In genomic region chr1:83407616-83408015, GRCm38 (mm10) we compare ENCODE assay signal across 10 mouse cellular contexts. TPM values are rescaled to one million over a fixed set of nuclear protein-coding genes. Genes with fewer than 3 reads are reported as not detected.
A peak's percentile ranks its signal among the peaks of the same experiment; 100 is the strongest.
DNase-seq lines count a peak whose midpoint lies in the region; ATAC-seq lines count a peak whose summit lies in the region.
"Had no signal": no experiment of that assay in that cellular context is flagged by ENCODE, and none has a peak within 500 bp of the region (broad histone marks: within the 10 kb centered on the region; RNA-seq: fewer than 3 reads in every experiment).

No protein-coding gene starts in this region.

- H3K27ac ChIP-seq in heart, embryonic 15.5 days = peak overlapping the region; percentile 58
- 0 out of 2 replicates have a peak overlapping the region, but pooled peaks have one; percentile 44 for H3K27ac ChIP-seq in embryonic facial prominence, embryonic 10.5 days (replicated peaks)
- H3K27ac ChIP-seq in hindbrain, embryonic 12.5 days = no peak overlapping the region
- peak overlapping the region; percentile 10; the same call in 1 of the 2 replicates for H3K27ac ChIP-seq in midbrain, embryonic 10.5 days (replicated peaks)

- peak; percentile 33; the same call in 1 of the 2 replicates for ATAC-seq in heart, embryonic 15.5 days (replicated peaks; ENCODE audit: insufficient number of reproducible peaks, insufficient read depth, low FRiP score, low read depth)
- ATAC-seq in hindbrain, embryonic 12.5 days (ENCODE audit: low FRiP score) = peak; percentile 76
- no peak for ATAC-seq in erythroid progenitor cell, adult 5-6 weeks (replicated peaks; ENCODE audit: low FRiP score, poor library complexity, severe bottlenecking)

- H3K4me2 ChIP-seq in heart, embryonic 15.5 days = peak overlapping the region; percentile 75
- H3K4me2 ChIP-seq in hindbrain, embryonic 12.5 days (replicated peaks) = peak overlapping the region; percentile 78

- H3K4me3 ChIP-seq in heart, embryonic 15.5 days = peak overlapping the region; percentile 65
- peak overlapping the region; percentile 62 for H3K4me3 ChIP-seq in embryonic facial prominence, embryonic 10.5 days
- peak overlapping the region; percentile 37 for H3K4me3 ChIP-seq in hindbrain, embryonic 12.5 days
- peak overlapping the region; percentile 54 for H3K4me3 ChIP-seq in midbrain, embryonic 10.5 days

- H3K36me3 ChIP-seq in heart, embryonic 15.5 days = no peaks in the 10 kb centered on the region
- H3K36me3 ChIP-seq in embryonic facial prominence, embryonic 10.5 days (replicated peaks) = no peaks in the 10 kb centered on the region
- H3K36me3 ChIP-seq in hindbrain, embryonic 12.5 days = no peaks in the 10 kb centered on the region
- H3K36me3 ChIP-seq in midbrain, embryonic 10.5 days = no peaks in the 10 kb centered on the region

- H3K4me1 ChIP-seq in heart, embryonic 15.5 days (replicated peaks) = peaks cover 4% of the 10 kb centered on the region; the same call in 1 of the 2 replicates
- H3K4me1 ChIP-seq in embryonic facial prominence, embryonic 10.5 days = peaks cover 11% of the 10 kb centered on the region
- peaks cover 7% of the 10 kb centered on the region for H3K4me1 ChIP-seq in hindbrain, embryonic 12.5 days
- H3K4me1 ChIP-seq in midbrain, embryonic 10.5 days = peaks cover 11% of the 10 kb centered on the region

- 2% methylated on average over 11 of the region's 11 CpGs for WGBS in heart, embryonic 15.5 days
- 4% methylated on average over 11 of the region's 11 CpGs for WGBS in embryonic facial prominence, embryonic 10.5 days
- 3% methylated on average over 11 of the region's 11 CpGs for WGBS in hindbrain, embryonic 12.5 days
- WGBS in midbrain, embryonic 10.5 days = 2% methylated on average over 11 of the region's 11 CpGs

- H3K27me3 ChIP-seq in heart, embryonic 15.5 days = no peaks in the 10 kb centered on the region
- H3K27me3 ChIP-seq in embryonic facial prominence, embryonic 10.5 days (replicated peaks; ENCODE audit: low read depth, poor library complexity, severe bottlenecking) = peaks cover 26% of the 10 kb centered on the region
- 0 out of 2 replicates have a peak, but pooled peaks cover 5% of the 10 kb centered on the region for H3K27me3 ChIP-seq in hindbrain, embryonic 12.5 days
- H3K27me3 ChIP-seq in midbrain, embryonic 10.5 days (ENCODE audit: low read depth, poor library complexity, severe bottlenecking) = peaks cover 23% of the 10 kb centered on the region

- DNase-seq in heart, postnatal 4 days = no peak
- no peak for DNase-seq in embryonic facial prominence, embryonic 10.5 days (ENCODE audit: low spot score)
- no peak for DNase-seq in midbrain, embryonic 10.5 days (ENCODE audit: low spot score)
- no peak for DNase-seq in frontal cortex, adult 2 months (ENCODE audit: extremely low spot score in 1 of 2, low spot score in 1 of 2)
- no peak for DNase-seq in kidney, postnatal 36 days

- peak overlapping the region; percentile 62 for H3K9ac ChIP-seq in heart, embryonic 15.5 days
- H3K9ac ChIP-seq in hindbrain, embryonic 12.5 days = peak overlapping the region; percentile 44; the same call in 1 of the 2 replicates

- no peaks in the 10 kb centered on the region for H3K9me3 ChIP-seq in heart, embryonic 15.5 days (replicated peaks)
- no peaks in the 10 kb centered on the region for H3K9me3 ChIP-seq in embryonic facial prominence, embryonic 10.5 days
- no peaks in the 10 kb centered on the region for H3K9me3 ChIP-seq in hindbrain, embryonic 12.5 days (replicated peaks)
- no peaks in the 10 kb centered on the region for H3K9me3 ChIP-seq in midbrain, embryonic 10.5 days (replicated peaks)

RNA-seq across cellular contexts. Expression of gene Sphkap, which starts 0.4 kb away (rescaled TPM):
- 8.5 and 8.9 TPM in 2 replicates for polyA plus RNA-seq in heart, embryonic 15.5 days (2015; fragmentation: Nextera tagmentation; extraction: Ambion mirVana)
- 1 to 10 TPM; 4.5 to 4.9 TPM for total RNA-seq in heart, postnatal 4 days (2021)
- 0.39 and 0.56 TPM in 2 replicates for polyA plus RNA-seq in embryonic facial prominence, embryonic 10.5 days (2016; fragmentation: Nextera tagmentation; extraction: Ambion mirVana)
- polyA plus RNA-seq in hindbrain, embryonic 12.5 days (2016; fragmentation: Nextera tagmentation; extraction: Ambion mirVana) = 2.1 and 2.4 TPM in 2 replicates
- polyA plus RNA-seq in midbrain, embryonic 10.5 days (2016; fragmentation: Nextera tagmentation; extraction: Ambion mirVana) = 0.17 and 0.75 TPM in 2 replicates
- 48.2 and 59.1 TPM in 2 replicates for polyA plus RNA-seq in frontal cortex, adult 2 months (2012; rRNA removed)
- not detected in 2 replicates for total RNA-seq in erythroid progenitor cell, adult 5-6 weeks (2015; ENCODE audit: low replicate concordance)
- total RNA-seq in erythroid progenitor cell, adult 5-6 weeks (2017; ENCODE audit: low replicate concordance) = not detected in 2 replicates
- total RNA-seq: hematopoietic stem cell, adult 5-6 weeks; megakaryocyte, adult 5-6 weeks had no signal
